Mouse (Mus musculus) heart, embryonic 16.5 days (tissue): Measurements from ENCODE around the gene Irf1. TPM values are rescaled to one million over a fixed set of nuclear protein-coding genes. Genes with fewer than 3 reads are reported as not detected.

Experiments
- ATAC-seq: fragments of 200-750 bp; cut with Nextera tagmentation; replicated peaks from 2 replicates; pipeline ENCODE4 v1.8.0; 2017; ENCODE audit warnings: moderate number of reproducible peaks; ENCODE audit not compliant: insufficient read depth, low FRiP score; ENCODE audit errors: extremely low read depth
- H3K27ac ChIP-seq: fragments of 300-500 bp; sonication (generic); 2 replicates; pipeline ENCODE4 v1.5.1; 2014; ENCODE audit warnings: mild to moderate bottlenecking, low read length, control low read depth, moderate library complexity
- H3K27me3 ChIP-seq: fragments of 300-500 bp; sonication (generic); 2 replicates; pipeline ENCODE4 v1.6.1; 2014; ENCODE audit warnings: low read length, mixed read lengths; ENCODE audit not compliant: control insufficient read depth, insufficient read depth
- H3K36me3 ChIP-seq: fragments of 300-500 bp; sonication (generic); 2 replicates; pipeline ENCODE4 v1.6.1; 2014; ENCODE audit not compliant: control insufficient read depth, insufficient read depth
- H3K4me1 ChIP-seq: fragments of 300-500 bp; sonication (generic); 2 replicates; pipeline ENCODE4 v1.6.1; 2014; ENCODE audit warnings: low read length, mixed read lengths; ENCODE audit not compliant: control insufficient read depth, insufficient read depth
- H3K4me2 ChIP-seq: fragments of 300-500 bp; sonication (generic); 2 replicates; pipeline ENCODE4 v1.6.1; 2014; ENCODE audit warnings: low read depth, mild to moderate bottlenecking, control low read depth, low read length
- H3K4me3 ChIP-seq: fragments of 300-500 bp; sonication (generic); 2 replicates; pipeline ENCODE4 v1.5.1; 2014; ENCODE audit warnings: mild to moderate bottlenecking, control low read depth, low read length
- H3K9ac ChIP-seq: fragments of 300-500 bp; sonication (generic); 2 replicates; pipeline ENCODE4 v1.6.1; 2014; ENCODE audit warnings: low read length, control low read depth
- H3K9me3 ChIP-seq: fragments of 300-500 bp; sonication (generic); replicated peaks from 2 replicates; pipeline ENCODE4 v1.6.1; 2016; ENCODE audit warnings: low read length; ENCODE audit not compliant: control insufficient read depth
- WGBS: fragments of 180-500 bp; shearing (Covaris S2); extraction: QIAGEN DNeasy Blood & Tissue Kit; methylation state at CpG from one replicate; pipeline ENCODE4 v1.1.7; 2014; 5-methylcytosine and 5-hydroxymethylcytosine counted together
- polyA plus RNA-seq: library from polyadenylated mRNA; unstranded; fragments of >200 nt; fragmentation: Nextera tagmentation; extraction: Ambion mirVana; gene quantifications from 2 replicates; pipeline ENCODE4 v1.2.1, GENCODE M21; 2015

Irf1 gene
- polyA plus RNA-seq, 1 experiment from 2014 or later, result 25.7 TPM

DNA sequence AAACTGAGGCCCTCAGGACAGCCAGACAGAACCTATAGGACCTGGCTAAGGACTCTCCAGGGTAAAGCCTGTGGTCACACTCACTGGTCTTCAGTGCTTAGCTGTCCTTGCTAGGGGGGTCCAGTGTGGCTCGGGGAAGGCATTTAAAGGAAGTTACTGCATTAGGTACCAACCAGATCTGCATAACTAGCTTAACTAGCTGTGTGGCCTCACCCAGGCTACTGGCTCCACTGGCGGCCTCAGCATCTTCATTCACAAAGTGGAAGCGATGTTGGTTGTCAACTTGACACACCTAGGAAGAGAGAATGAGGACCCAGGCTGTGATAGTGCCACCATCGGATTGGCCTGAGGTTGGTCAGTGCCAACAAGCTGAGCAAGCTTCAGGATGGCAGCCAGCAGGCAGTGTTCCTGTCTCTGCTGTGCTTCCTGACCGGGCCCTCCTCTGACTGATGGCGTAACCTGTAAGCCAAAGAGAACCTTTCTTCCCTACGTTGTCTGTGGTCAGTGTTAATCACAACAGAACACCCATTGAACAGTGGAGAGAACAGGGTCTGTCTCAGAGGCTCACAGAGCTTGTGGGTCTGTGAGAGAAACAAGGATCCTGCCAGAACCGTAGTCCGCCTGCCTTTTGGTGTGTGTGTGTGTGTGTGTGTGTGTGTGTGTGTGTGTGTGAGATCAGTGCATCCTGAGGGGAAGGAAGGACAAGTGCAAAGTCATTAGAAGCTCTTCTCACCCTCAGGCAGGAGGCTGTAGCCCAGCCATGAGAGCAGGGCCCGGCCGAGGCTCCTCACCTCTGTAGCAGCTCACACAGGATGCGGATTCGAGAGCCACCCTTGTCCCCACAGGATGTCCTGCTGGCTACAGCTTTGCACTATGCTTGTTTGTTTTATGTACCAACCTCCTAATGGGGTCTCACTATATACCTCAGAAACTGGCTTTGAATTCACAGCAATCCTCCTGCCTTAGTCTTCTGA, 16.5 kb downstream of the Irf1 start:
- no peaks in the 10 kb centered on the region for H3K27me3 ChIP-seq
- no peak for ATAC-seq
- H3K4me2 ChIP-seq, result no peak overlapping the region
- no peaks in the 10 kb centered on the region for H3K36me3 ChIP-seq
- peaks cover 4% of the 10 kb centered on the region; the same call in 1 of the 2 replicates for H3K9me3 ChIP-seq
- H3K9ac ChIP-seq, result no peak overlapping the region
- no peak overlapping the region for H3K27ac ChIP-seq
- H3K4me3 ChIP-seq, result no peak overlapping the region
- 75% methylated on average over 13 of the region's 13 CpGs for WGBS
- no peaks in the 10 kb centered on the region for H3K4me1 ChIP-seq

DNA sequence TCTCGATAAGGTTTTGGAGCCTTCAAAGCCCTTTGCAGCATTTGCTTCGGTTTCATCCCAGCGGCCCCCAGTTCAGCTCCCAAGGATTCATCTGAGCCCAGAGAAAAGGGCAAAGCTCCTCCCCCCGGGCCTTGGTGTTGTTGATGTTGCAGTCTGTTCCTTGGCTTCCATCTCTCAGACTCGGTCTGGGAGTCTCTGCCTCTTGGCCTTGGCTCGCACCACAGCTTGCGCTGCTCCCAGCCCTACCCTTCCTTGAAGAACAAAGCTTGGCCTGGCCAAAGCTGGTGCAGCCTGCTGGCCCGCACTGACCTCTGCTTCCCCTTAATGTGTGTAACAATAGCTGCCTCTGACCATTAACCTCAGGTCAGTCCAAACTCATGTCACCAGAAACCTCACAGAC, 18.4 kb downstream of the Irf1 start:
- no peak for ATAC-seq
- 74% methylated on average over 8 of the region's 8 CpGs for WGBS
- no peaks in the 10 kb centered on the region for H3K36me3 ChIP-seq
- no peak overlapping the region for H3K4me3 ChIP-seq
- H3K27me3 ChIP-seq, result no peaks in the 10 kb centered on the region
- H3K9ac ChIP-seq, result no peak overlapping the region
- H3K4me1 ChIP-seq, result no peaks in the 10 kb centered on the region
- H3K27ac ChIP-seq, result no peak overlapping the region
- H3K4me2 ChIP-seq, result no peak overlapping the region
- H3K9me3 ChIP-seq, result peaks cover 4% of the 10 kb centered on the region; the same call in 1 of the 2 replicates

DNA sequence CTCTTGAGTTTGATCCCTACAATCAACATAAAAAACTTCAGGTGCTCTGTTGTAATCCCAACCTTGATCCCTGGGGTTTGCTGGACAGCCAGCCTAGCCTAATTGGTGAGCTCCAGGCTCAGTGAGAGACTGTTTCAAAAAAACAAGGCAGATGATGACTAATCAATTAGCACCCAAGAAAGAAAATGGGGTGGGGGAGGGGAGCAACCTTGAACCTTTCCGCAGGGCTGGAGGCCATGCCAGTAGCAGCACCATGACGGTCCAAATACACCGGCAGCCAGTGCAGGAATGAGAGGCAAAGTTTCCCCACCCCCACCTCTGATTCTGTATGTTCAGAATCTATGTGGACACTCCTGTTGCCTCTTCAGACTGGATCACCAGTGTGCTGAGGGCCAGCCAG, 19.5 kb downstream of the Irf1 start:
- Histone ChIP-seq H3K27me3 (no peaks in the 10 kb centered on the region), H3K4me2 (no peak overlapping the region), H3K4me3 (no peak overlapping the region), H3K4me1 (peaks cover 4% of the 10 kb centered on the region), H3K9ac (no peak overlapping the region), H3K9me3 (peaks cover 4% of the 10 kb centered on the region; the same call in 1 of the 2 replicates), H3K27ac (no peak overlapping the region), H3K36me3 (no peaks in the 10 kb centered on the region)
- 59% methylated on average over 3 of the region's 3 CpGs for WGBS
- ATAC-seq, result no peak

DNA sequence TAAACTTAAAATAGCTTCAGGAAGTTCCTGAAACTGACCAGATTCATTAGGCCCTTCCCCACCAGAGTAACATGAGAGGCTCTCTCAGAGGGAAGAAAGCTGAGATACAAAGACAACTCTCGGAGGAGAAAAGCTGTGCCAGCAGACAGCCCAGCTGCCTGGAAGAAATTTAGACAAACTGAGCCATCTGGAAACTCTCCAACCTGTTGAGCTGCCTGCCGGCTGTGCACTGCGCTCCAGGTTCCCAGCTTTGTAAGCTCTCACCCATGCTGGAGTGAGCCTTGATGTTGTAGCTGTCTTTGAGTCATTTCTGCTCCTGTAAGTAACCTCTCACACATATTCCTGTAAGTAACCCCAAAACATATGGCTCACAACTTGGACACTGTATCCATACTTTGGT, 23.2 kb downstream of the Irf1 start:
- Histone ChIP-seq H3K9ac (no peak overlapping the region), H3K4me2 (no peak overlapping the region), H3K36me3 (no peaks in the 10 kb centered on the region), H3K4me3 (no peak overlapping the region), H3K9me3 (peaks cover 4% of the 10 kb centered on the region; the same call in 1 of the 2 replicates), H3K27me3 (no peaks in the 10 kb centered on the region), H3K27ac (no peak overlapping the region), H3K4me1 (peaks cover 27% of the 10 kb centered on the region)
- 59% methylated on average over 3 of the region's 3 CpGs for WGBS
- no peak for ATAC-seq

DNA sequence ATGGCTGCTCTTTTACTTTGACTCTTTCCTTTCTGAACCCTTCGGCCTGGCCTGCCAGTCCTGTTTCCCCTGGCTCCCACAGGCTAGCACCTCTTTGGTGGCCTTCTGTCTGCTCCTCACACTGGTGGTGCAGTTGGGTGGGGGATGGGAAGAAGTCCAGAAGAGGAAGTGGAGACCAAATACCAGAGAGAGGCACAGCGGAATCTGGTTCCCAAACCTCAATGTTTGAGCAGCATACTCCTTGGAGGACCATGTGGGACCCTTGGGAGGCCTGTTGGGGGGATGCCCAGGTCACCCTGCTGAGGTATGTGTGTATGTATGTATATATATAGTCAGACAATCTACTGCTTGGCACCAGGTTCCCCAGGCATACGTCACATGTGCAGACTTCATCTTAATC, 24.2 kb downstream of the Irf1 start:
- Histone ChIP-seq H3K36me3 (no peaks in the 10 kb centered on the region), H3K27ac (peak overlapping the region; percentile 75), H3K4me1 (peaks cover 27% of the 10 kb centered on the region), H3K27me3 (no peaks in the 10 kb centered on the region), H3K9me3 (peaks cover 4% of the 10 kb centered on the region; the same call in 1 of the 2 replicates), H3K4me3 (no peak overlapping the region), H3K4me2 (peak overlapping the region; percentile 17; the same call in 1 of the 2 replicates), H3K9ac (no peak overlapping the region)
- 69% methylated on average over 3 of the region's 3 CpGs for WGBS
- ATAC-seq, result no peak

DNA sequence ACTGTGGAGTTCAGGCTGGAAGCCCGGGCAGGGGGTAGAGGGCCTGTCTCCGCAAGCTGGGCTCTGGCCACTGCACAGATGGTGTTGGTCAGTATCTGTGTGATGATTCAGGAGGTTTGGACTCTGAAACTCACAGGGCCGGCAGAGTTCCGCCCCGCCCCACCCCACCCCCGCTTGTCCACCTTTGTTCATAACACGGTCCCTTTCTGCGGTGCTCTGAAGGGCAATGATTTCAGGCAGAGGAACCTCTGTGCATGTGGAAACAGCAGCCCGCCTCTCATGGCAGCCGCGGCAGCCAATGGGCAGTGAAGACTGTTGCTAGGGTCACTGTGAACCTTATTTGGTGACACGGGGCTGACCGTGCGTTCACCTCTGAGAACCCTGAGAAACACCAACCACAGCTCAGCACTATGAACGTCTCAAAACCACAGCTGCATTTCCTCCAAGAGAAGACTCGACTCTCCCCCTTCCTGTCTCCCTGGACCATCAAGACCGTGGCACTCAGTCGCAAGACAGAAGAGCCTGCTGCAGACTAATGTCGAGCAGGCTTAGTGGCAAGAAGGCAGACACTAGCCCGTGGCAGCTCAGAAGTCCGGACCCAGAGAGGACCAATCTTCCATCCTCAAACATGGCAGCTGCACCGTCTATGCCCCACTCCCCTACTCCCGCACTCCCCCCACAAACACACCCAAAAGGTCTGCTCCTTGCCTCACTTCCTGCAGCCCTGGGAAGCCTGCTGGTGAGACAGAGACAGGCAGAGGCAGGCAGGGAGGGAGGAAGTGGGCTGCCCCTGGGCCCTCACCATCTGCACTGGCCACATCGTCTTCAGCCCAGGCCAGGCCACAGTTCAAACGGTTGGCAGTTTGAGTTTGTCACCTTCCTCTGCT, 25.1 kb downstream of the Irf1 start:
- peak; percentile 46 for ATAC-seq
- Histone ChIP-seq H3K4me1 (peaks cover 27% of the 10 kb centered on the region), H3K9me3 (peaks cover 4% of the 10 kb centered on the region; the same call in 1 of the 2 replicates), H3K36me3 (no peaks in the 10 kb centered on the region), H3K4me3 (no peak overlapping the region; the same call in 1 of the 2 replicates), H3K27ac (peak overlapping the region; percentile 75), H3K4me2 (peak overlapping the region; percentile 44), H3K27me3 (no peaks in the 10 kb centered on the region), H3K9ac (no peak overlapping the region)
- WGBS, result 43% methylated on average over 25 of the region's 25 CpGs

DNA sequence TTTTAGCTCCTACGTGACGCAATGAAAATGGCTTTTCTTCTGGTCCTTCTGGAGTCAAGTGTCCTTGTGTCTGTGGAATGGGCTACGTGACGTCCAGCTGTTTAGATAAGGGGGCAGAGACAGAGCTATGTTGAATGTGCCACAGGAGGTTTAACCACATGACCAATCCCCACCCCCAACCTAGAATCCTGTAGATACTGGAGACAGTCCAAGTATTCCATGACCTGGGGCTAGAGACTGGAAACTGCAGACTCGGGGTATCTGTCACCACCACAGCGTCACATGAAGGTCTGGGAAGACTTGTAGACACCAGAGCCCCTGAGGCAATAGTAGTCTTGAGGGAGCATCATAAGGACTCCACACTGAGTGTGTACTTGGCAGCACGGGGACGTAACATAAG, 26.0 kb downstream of the Irf1 start:
- 30% methylated on average over 8 of the region's 8 CpGs for WGBS
- Histone ChIP-seq H3K9me3 (no peaks in the 10 kb centered on the region), H3K27me3 (no peaks in the 10 kb centered on the region), H3K4me3 (no peak overlapping the region), H3K9ac (0 out of 2 replicates have a peak overlapping the region, but pooled peaks have one; percentile 31), H3K4me2 (no peak overlapping the region), H3K36me3 (no peaks in the 10 kb centered on the region), H3K27ac (peak overlapping the region; percentile 70), H3K4me1 (peaks cover 27% of the 10 kb centered on the region)
- peak; percentile 59 for ATAC-seq

DNA sequence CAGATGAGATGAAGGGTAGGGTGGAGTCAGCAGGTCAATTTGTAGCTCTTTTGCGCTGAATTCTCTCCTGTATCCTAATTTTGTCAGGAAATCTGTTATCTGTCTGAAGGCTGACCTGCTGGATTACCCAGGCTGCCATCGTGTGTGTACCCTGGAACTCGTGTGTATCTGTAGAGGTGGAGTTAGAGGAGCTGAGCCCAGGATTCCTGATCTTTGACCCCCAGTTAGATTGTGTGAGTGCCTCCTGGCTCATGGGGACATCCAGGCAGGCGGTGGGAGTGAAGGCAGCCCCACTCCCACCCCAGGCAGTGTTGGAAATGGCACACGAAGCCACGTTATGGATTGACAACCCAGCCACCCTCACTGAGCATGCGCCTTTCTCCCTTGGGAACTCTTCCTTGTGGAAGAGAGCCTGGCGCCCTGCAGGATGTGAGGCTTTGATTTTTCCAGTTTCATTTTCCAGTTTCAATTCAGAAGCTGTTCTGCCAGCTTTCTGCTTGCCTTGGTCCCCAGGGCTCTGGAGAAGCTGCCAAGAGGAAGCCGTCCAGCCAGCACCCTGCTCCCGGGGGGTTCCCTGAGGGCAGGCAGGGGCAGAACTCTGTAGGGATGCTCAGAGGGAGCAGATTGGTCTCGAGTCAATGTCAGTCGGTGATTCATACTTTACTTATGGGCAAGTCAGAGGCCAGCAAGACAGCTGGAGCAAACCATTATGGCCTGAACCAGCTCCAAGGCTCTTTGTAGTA, 26.8 kb downstream of the Irf1 start:
- no peaks in the 10 kb centered on the region for H3K36me3 ChIP-seq
- ATAC-seq, result no peak
- H3K27me3 ChIP-seq, result no peaks in the 10 kb centered on the region
- H3K9ac ChIP-seq, result peak overlapping the region; percentile 31
- peak overlapping the region; percentile 23; the same call in 1 of the 2 replicates for H3K4me2 ChIP-seq
- H3K4me1 ChIP-seq, result peaks cover 27% of the 10 kb centered on the region
- 40% methylated on average over 12 of the region's 12 CpGs for WGBS
- H3K4me3 ChIP-seq, result no peak overlapping the region
- peak overlapping the region; percentile 70 for H3K27ac ChIP-seq
- no peaks in the 10 kb centered on the region for H3K9me3 ChIP-seq
